Mouse (Mus musculus): ENCODE results near the gene Ralbp1.

DNA sequence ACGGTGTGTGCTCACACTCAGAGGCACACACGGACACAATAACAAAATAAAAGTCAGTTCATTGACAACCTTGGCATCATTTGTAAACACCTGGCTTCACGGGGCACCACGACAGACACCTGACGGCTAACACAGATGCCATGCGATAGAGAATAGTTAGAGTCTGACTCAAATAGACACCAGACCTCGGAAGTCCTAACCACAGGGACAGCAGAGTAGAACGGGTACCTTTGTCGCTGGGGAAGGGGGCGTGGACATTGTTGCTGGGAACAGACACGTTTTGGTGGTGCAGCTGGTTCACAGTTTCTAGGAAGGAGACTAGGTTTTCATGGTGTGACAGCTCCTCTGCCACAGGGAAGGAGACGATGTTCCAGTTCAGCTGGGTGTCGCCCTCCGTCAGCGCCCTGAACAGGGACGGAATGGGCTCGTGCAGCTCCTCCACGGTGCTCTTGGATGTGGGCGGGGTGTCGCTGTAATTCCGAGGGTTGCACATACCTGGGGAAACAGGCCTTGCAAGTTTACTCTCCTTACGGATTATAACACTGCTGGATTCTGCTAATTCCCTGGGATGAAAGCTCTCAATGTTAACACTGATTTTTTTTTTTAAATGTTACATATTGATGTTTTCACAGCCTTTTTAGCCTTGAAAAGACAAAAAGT lies 43.9 kb upstream of the Ralbp1 start:
- TF ChIP-seq CTCF (IDR thresholded peaks at IDR 0.05; ENCODE audit: control insufficient read depth, insufficient read depth, insufficient read length) (no peak), MYOG (IDR thresholded peaks at IDR 0.05; ENCODE audit: control insufficient read depth, extremely low read depth, insufficient read length) (no peak), USF1 (IDR thresholded peaks at IDR 0.05; ENCODE audit: low read depth) (no peak), MAX (IDR thresholded peaks at IDR 0.05) (no peak)
